Mouse (Mus musculus) regulatory T cell (primary cell): ENCODE measurements around the gene Rhox2a.
"Not testable (repeated sequence)": the region's sequence is repeated elsewhere in the genome, so short reads cannot be mapped to it uniquely, and the experiment has no call there.

Experiments used
- in situ Hi-C: fragments of 300-600 bp; cut with MboI, MseI; formaldehyde crosslinking; loops from one replicate; pipeline ENCODE4 v1.15.1; 2025; ENCODE audit warnings: high pct_unique_total_duplicates

The Rhox2a gene

GRCm38 (mm10) chrX:37244676-37245075, at the start of gene Rhox2a:
Gene Rhox2a, plus strand, starts transcription at chrX:37244976.
- in situ Hi-C loops = loop anchor here (5.0 to 25.0 kb wide), 3 partner anchors 290 to 593 kb away; partner anchors contain the start of genes Rhox2e, Rhox2g, Rhox6 and Rhox7a

GRCm38 (mm10) chrX:37198676-37199075, 46.1 kb upstream of the Rhox2a start:
- in situ Hi-C loops = no loop called here

- in situ Hi-C loops = no loop called here
Observed at GRCm38 (mm10) chrX:37210941-37211340, 33.8 kb upstream of the Rhox2a start, which contains the start of gene Gm9. Gene Gm9, minus strand, starts transcription at chrX:37211041.

- in situ Hi-C loops = not testable (repeated sequence)
Observed at GRCm38 (mm10) chrX:37222158-37222557, 22.6 kb upstream of the Rhox2a start, which contains the start of gene Rhox1. Gene Rhox1, minus strand, starts transcription at chrX:37222258.

GRCm38 (mm10) chrX:37249619-37250018, 4.8 kb downstream of the Rhox2a start, which contains the start of gene Rhox3a:
Gene Rhox3a, plus strand, starts transcription at chrX:37249919.
- in situ Hi-C loops = loop anchor here (10.0 to 25.0 kb wide), 2 partner anchors 285 to 588 kb away; partner anchors contain the start of genes Rhox2e, Rhox6 and Rhox7a

- in situ Hi-C loops = not testable (repeated sequence)
Observed at GRCm38 (mm10) chrX:37265038-37265437, 20.3 kb downstream of the Rhox2a start, which contains the start of gene Rhox4a. Gene Rhox4a, plus strand, starts transcription at chrX:37265338.
